Mouse (Mus musculus): ENCODE results near the gene Ptger1. TPM values are rescaled to one million over a fixed set of nuclear protein-coding genes. Genes with fewer than 3 reads are reported as not detected.

The Ptger1 gene
- total RNA-seq, 2 experiments from 2014 or later: 0.45 to 0.99 TPM

Other genes starting within 250 kb of the Ptger1 start
- gene Scoc, start 208.3 kb upstream of the Ptger1 start, total RNA-seq (2021): 10 to 100 TPM; 80.2 to 90.2 TPM
- not detected for gene Olfr370, start 130.9 kb upstream of the Ptger1 start, total RNA-seq (2021)
- 100 to 1,000 TPM; 220 to 282 TPM for gene Ndufb7, start 100.0 kb upstream of the Ptger1 start, total RNA-seq (2021)
- 100 to 1,000 TPM; 498 to 523 TPM for gene Tecr, start 58.7 kb upstream of the Ptger1 start, total RNA-seq (2021)
- 10 to 100 TPM; 75.9 to 83.0 TPM for gene Dnajb1, start 58.5 kb upstream of the Ptger1 start, total RNA-seq (2021)
- gene Gipc1, start 14.0 kb upstream of the Ptger1 start, total RNA-seq (2021): 10 to 100 TPM; 26.2 to 29.8 TPM
- gene Pkn1, start 32.5 kb downstream of the Ptger1 start, total RNA-seq (2021): 100 to 1,000 TPM; 124 to 126 TPM
- gene Ddx39, start 48.5 kb downstream of the Ptger1 start, total RNA-seq (2021): 10 to 100 TPM; 17.5 to 20.5 TPM
- gene Adgre5, start 74.6 kb downstream of the Ptger1 start, total RNA-seq (2021): 10 to 100 TPM; 23.4 to 35.3 TPM
- 10 to 100 TPM; 39.6 to 76.0 TPM for gene Adgrl1, start 233.4 kb downstream of the Ptger1 start, total RNA-seq (2021)